Mouse (Mus musculus): ENCODE data around the gene Pax1. TPM values are rescaled to one million over a fixed set of nuclear protein-coding genes. Genes with fewer than 3 reads are reported as not detected.

Pax1 gene
- 0.72 and 1.0 TPM in 2 replicates for polyA plus RNA-seq (2012; rRNA removed; ENCODE audit: low replicate concordance)

DNA sequence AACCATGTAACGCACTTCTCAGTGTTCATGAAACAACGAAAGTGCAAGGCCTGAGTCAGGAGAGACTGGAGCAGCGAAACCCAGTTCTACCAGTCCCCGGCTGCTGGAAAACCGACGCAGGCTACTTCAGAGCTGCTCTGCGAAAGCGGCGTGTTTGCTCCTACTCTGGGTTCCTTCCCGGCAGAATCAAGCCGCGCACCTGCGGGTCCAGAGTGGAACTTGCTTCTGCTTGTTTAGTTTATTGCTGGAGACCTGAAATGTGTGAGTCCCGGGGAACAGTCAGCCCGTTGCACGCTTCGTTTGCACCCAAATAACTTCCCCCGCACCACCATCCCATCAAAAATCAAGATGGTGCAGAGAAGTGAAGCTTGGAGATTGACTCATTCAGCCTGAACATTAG lies at the start of gene Pax1:
Pax1 (plus strand) TSS at position 345 of the 400 bp plus-strand sequence.

Other genes with a start within 250 kb of the Pax1 start
- gene Nkx2-2, start 167.7 kb upstream of the Pax1 start, polyA plus RNA-seq (2012; rRNA removed; ENCODE audit: low replicate concordance), result 0.06 TPM in 1 of 2 replicates, not detected in the other

Measured in mammary gland, adult 2 months (tissue).